Comparison of ENCODE assay signal across 16 mouse cellular contexts in genomic region chr4:62881824-62882223, GRCm38 (mm10).
DNase-seq lines count a peak whose midpoint lies in the region; ATAC-seq and TF ChIP-seq lines count a peak whose summit lies in the region.
"Had no signal": no experiment of that assay in that cellular context is flagged by ENCODE, and none has a peak within 500 bp of the region (broad histone marks: within the 10 kb centered on the region; RNA-seq: fewer than 3 reads in every experiment).

No protein-coding gene starts in this region.

- TF ChIP-seq CTCF in hindbrain, postnatal 0 days (IDR thresholded peaks at IDR 0.05; ENCODE audit: low read depth): peak; percentile 33; the same call in 1 of the 2 replicates
- no peak for TF ChIP-seq CTCF in thymus, adult 2 months (IDR thresholded peaks at IDR 0.05; ENCODE audit: borderline replicate concordance, control insufficient read depth, extremely low read depth, insufficient read depth, low read length, poor library complexity)

- H3K27me3 ChIP-seq in hindbrain, postnatal 0 days (ENCODE audit: insufficient read depth, low read length): no peaks in the 10 kb centered on the region
- H3K27me3 ChIP-seq in hindbrain, embryonic 12.5 days: no peaks in the 10 kb centered on the region
- H3K27me3 ChIP-seq in thymus, adult 2 months (ENCODE audit: control insufficient read depth, insufficient read depth, low read length): no peaks in the 10 kb centered on the region
- H3K27me3 ChIP-seq: heart, embryonic 13.5 days; kidney, embryonic 15.5 days; limb, embryonic 15.5 days had no signal

- no peak overlapping the region for H3K27ac ChIP-seq in hindbrain, postnatal 0 days
- H3K27ac ChIP-seq in hindbrain, embryonic 12.5 days: no peak overlapping the region
- H3K27ac ChIP-seq in thymus, adult 2 months (ENCODE audit: control insufficient read depth, insufficient read depth, low read length): no peak overlapping the region
- H3K27ac ChIP-seq: embryonic facial prominence, embryonic 10.5 days; forebrain, embryonic 10.5 days; heart, embryonic 13.5 days; kidney, embryonic 15.5 days; limb, embryonic 15.5 days; macrophage had no signal

- no peak for DNase-seq in hindbrain, postnatal 0 days (ENCODE audit: low spot score)
- DNase-seq in thymus, adult 2 months: peak; percentile 19
- DNase-seq in thymus, postnatal 0 days (ENCODE audit: low spot score): no peak
- peak; percentile 84 for DNase-seq in ZHBTc4 (ENCODE audit: low read depth, low spot score)
- peak; percentile 56 for DNase-seq in testis, postnatal 10 days (ENCODE audit: low spot score)
- DNase-seq in frontal cortex, adult 2 months (ENCODE audit: extremely low spot score in 1 of 2, low spot score in 1 of 2): no peak
- no peak for DNase-seq in right cerebral cortex, adult 2 months (ENCODE audit: low spot score in 2 of 2)
- DNase-seq: adrenal gland, adult 8-10 months; cerebellum, adult 11-12 months had no signal

- H3K4me2 ChIP-seq in hindbrain, postnatal 0 days (ENCODE audit: low read depth, low read length): no peak overlapping the region
- H3K4me2 ChIP-seq in hindbrain, embryonic 12.5 days (replicated peaks): no peak overlapping the region
- H3K4me2 ChIP-seq: heart, embryonic 13.5 days; kidney, embryonic 15.5 days; limb, embryonic 15.5 days had no signal

- WGBS in hindbrain, postnatal 0 days: 78% methylated on average over 10 of the region's 11 CpGs
- WGBS in hindbrain, embryonic 12.5 days: 73% methylated on average over 10 of the region's 11 CpGs
- WGBS in thymus, adult 2 months: 84% methylated on average over 11 of the region's 11 CpGs

- no peaks in the 10 kb centered on the region for H3K4me1 ChIP-seq in hindbrain, postnatal 0 days (ENCODE audit: insufficient read depth, low read length)
- no peaks in the 10 kb centered on the region for H3K4me1 ChIP-seq in hindbrain, embryonic 12.5 days
- no peaks in the 10 kb centered on the region for H3K4me1 ChIP-seq in thymus, adult 2 months (replicated peaks; ENCODE audit: control insufficient read depth, insufficient read depth, low read length)
- H3K4me1 ChIP-seq: embryonic facial prominence, embryonic 10.5 days; forebrain, embryonic 10.5 days; heart, embryonic 13.5 days; kidney, embryonic 15.5 days; limb, embryonic 15.5 days had no signal

- H3K9ac ChIP-seq in hindbrain, postnatal 0 days (replicated peaks; ENCODE audit: low read length): no peak overlapping the region
- no peak overlapping the region for H3K9ac ChIP-seq in hindbrain, embryonic 12.5 days
- H3K9ac ChIP-seq: heart, embryonic 13.5 days; kidney, embryonic 15.5 days; limb, embryonic 15.5 days had no signal

- ATAC-seq in hindbrain, postnatal 0 days: no peak
- no peak for ATAC-seq in hindbrain, embryonic 12.5 days (ENCODE audit: low FRiP score)

- H3K9me3 ChIP-seq in hindbrain, postnatal 0 days (ENCODE audit: low read length): no peaks in the 10 kb centered on the region
- H3K9me3 ChIP-seq in hindbrain, embryonic 12.5 days (replicated peaks): no peaks in the 10 kb centered on the region
- H3K9me3 ChIP-seq: embryonic facial prominence, embryonic 10.5 days; forebrain, embryonic 10.5 days; heart, embryonic 13.5 days; limb, embryonic 15.5 days had no signal

- no peaks in the 10 kb centered on the region for H3K36me3 ChIP-seq in hindbrain, postnatal 0 days (ENCODE audit: insufficient read depth, low read length)
- H3K36me3 ChIP-seq in hindbrain, embryonic 12.5 days: no peaks in the 10 kb centered on the region
- no peaks in the 10 kb centered on the region for H3K36me3 ChIP-seq in thymus, adult 2 months (ENCODE audit: control insufficient read depth, insufficient read depth, low read length)
- H3K36me3 ChIP-seq: embryonic facial prominence, embryonic 10.5 days; forebrain, embryonic 10.5 days; heart, embryonic 13.5 days; kidney, embryonic 15.5 days; limb, embryonic 15.5 days had no signal

- TF ChIP-seq POLR2A in thymus, adult 2 months (IDR thresholded peaks at IDR 0.05; ENCODE audit: control insufficient read depth, extremely low read depth, insufficient read depth, low read length, poor library complexity): no peak

- no peak overlapping the region for H3K4me3 ChIP-seq in hindbrain, postnatal 0 days (ENCODE audit: low read length)
- no peak overlapping the region for H3K4me3 ChIP-seq in hindbrain, embryonic 12.5 days
- no peak overlapping the region for H3K4me3 ChIP-seq in thymus, adult 2 months (ENCODE audit: control insufficient read depth, insufficient read depth, low read length)
- H3K4me3 ChIP-seq: embryonic facial prominence, embryonic 10.5 days; forebrain, embryonic 10.5 days; heart, embryonic 13.5 days; kidney, embryonic 15.5 days; limb, embryonic 15.5 days had no signal

Comparison
In these comparisons a context has a peak if more than half of its experiments do, and no peak if none do; other contexts are left out.
1. DNase-seq: peak in thymus, adult 2 months (single experiment), ZHBTc4 (single experiment) and testis, postnatal 10 days (single experiment); none in hindbrain, postnatal 0 days (single experiment), thymus, postnatal 0 days (single experiment), frontal cortex, adult 2 months (0 of 2) and right cerebral cortex, adult 2 months (0 of 2).